Mouse (Mus musculus): ENCODE data around the gene Olfr159. TPM values are rescaled to one million over a fixed set of nuclear protein-coding genes. Genes with fewer than 3 reads are reported as not detected.

Gene Olfr159
- not detected for polyA plus RNA-seq (2014; fragmentation: Illumina TruSeq; extraction: RNeasy Lipid Tissue Mini Kit (QIAGEN cat#74804); ENCODE audit: low read depth, low replicate concordance)

DNA sequence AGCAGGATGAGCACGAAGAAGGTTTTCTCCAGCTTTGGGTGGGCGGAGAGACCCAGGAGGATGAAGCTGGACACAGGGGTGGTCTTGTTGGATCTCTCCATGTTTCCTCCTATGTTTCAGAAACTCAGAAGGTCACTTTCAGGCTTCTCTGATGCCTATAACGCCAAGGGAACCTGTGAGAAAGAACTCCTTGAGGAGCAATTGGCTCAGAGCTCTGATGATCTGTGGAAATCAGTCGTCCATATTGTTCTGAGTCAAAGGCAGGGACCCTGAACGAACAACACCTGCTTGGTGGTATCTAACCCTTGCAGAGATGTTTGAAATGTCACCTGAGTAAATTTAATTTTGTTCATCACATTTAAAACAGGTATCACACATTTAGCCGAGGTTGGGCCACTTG is at the start of gene Olfr159:
Gene Olfr159, minus strand, starts transcription at position 101 of the 400 bp plus-strand sequence.

DNA sequence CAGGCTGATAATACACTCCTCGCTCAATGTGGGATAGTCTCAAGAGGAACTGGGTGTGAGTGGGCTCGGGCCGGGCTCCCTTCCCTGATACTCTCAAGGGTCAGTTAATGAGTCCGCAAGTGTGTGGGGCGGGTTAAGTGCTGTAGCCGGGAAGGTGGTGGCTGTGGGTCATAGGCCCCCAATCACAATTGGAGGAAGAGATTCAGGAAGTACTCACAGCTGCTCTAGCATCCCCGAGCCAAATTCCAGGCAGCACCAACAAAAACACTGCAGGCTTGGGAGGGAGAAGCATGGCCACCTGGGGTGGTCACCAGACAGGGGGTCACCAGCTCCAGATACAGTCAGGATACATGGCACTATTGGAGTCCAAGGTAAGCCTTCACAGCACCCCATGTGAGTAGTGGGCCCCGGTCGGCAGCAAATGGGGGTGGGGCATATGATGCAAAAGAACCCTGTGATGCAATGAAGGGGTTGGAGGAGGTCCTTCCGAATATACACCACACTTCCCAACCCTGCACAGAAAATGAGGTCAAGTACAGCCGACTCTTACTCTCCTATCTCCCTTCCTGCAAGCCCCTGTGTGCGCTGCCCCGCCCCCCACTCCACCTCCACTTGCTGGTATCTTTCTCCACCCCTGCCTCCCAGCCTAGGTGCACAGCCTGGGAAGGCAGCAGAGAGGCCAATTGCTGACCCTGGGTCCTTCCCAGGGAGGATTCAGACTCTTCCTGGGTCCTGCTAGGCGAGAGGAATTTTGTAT is 40.8 kb downstream of the Olfr159 start, which contains the start of gene Spaar:
Gene Spaar, plus strand, starts transcription at position 241 of the 757 bp plus-strand sequence.

DNA sequence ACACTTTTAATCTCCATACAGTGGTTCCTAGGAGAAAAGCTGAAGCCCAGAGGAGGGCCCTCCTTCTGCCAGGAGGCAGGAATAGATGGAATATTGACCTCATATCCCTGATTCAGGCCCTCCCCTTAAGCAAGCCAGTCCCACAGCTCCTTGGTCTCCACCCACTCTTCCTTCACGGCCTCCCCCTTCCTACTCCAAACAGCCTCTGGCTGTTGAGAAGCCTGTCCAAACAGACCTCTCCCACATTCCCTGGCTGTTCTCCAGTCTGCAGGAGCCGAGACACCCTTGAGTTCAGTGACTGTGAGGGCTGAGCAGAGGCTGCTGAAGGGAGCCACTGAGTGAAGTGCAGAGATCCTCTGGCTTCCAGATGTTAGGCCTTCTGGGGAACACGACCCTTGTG is 43.8 kb downstream of the Olfr159 start, which contains the start of gene Hrct1:
Gene Hrct1, plus strand, starts transcription at position 194 of the 400 bp plus-strand sequence.

Other genes with a start within 250 kb of the Olfr159 start
- 3.7 TPM for gene Tpm2, start 247.2 kb downstream of the Olfr159 start, polyA plus RNA-seq (2014; fragmentation: Illumina TruSeq; extraction: RNeasy Lipid Tissue Mini Kit (QIAGEN cat#74804); ENCODE audit: low read depth, low replicate concordance)
- gene Creb3, start 208.7 kb downstream of the Olfr159 start, polyA plus RNA-seq (2014; fragmentation: Illumina TruSeq; extraction: RNeasy Lipid Tissue Mini Kit (QIAGEN cat#74804); ENCODE audit: low read depth, low replicate concordance), result 14.6 TPM
- 14.8 TPM for gene Tln1, start 208.3 kb downstream of the Olfr159 start, polyA plus RNA-seq (2014; fragmentation: Illumina TruSeq; extraction: RNeasy Lipid Tissue Mini Kit (QIAGEN cat#74804); ENCODE audit: low read depth, low replicate concordance)
- 5.0 TPM for gene Rgp1, start 192.3 kb downstream of the Olfr159 start, polyA plus RNA-seq (2014; fragmentation: Illumina TruSeq; extraction: RNeasy Lipid Tissue Mini Kit (QIAGEN cat#74804); ENCODE audit: low read depth, low replicate concordance)
- gene Gba2, start 192.1 kb downstream of the Olfr159 start, polyA plus RNA-seq (2014; fragmentation: Illumina TruSeq; extraction: RNeasy Lipid Tissue Mini Kit (QIAGEN cat#74804); ENCODE audit: low read depth, low replicate concordance), result 2.2 TPM
- gene Msmp, start 186.5 kb downstream of the Olfr159 start, polyA plus RNA-seq (2014; fragmentation: Illumina TruSeq; extraction: RNeasy Lipid Tissue Mini Kit (QIAGEN cat#74804); ENCODE audit: low read depth, low replicate concordance), result not detected
- gene Npr2, start 139.1 kb downstream of the Olfr159 start, polyA plus RNA-seq (2014; fragmentation: Illumina TruSeq; extraction: RNeasy Lipid Tissue Mini Kit (QIAGEN cat#74804); ENCODE audit: low read depth, low replicate concordance), result 17.8 TPM
- gene Spag8, start 117.4 kb downstream of the Olfr159 start, polyA plus RNA-seq (2014; fragmentation: Illumina TruSeq; extraction: RNeasy Lipid Tissue Mini Kit (QIAGEN cat#74804); ENCODE audit: low read depth, low replicate concordance), result not detected
- gene Hint2, start 114.5 kb downstream of the Olfr159 start, polyA plus RNA-seq (2014; fragmentation: Illumina TruSeq; extraction: RNeasy Lipid Tissue Mini Kit (QIAGEN cat#74804); ENCODE audit: low read depth, low replicate concordance), result 23.0 TPM
- 0.72 TPM for gene Tmem8b, start 102.0 kb downstream of the Olfr159 start, polyA plus RNA-seq (2014; fragmentation: Illumina TruSeq; extraction: RNeasy Lipid Tissue Mini Kit (QIAGEN cat#74804); ENCODE audit: low read depth, low replicate concordance)
- gene Fam221b, start 101.9 kb downstream of the Olfr159 start, polyA plus RNA-seq (2014; fragmentation: Illumina TruSeq; extraction: RNeasy Lipid Tissue Mini Kit (QIAGEN cat#74804); ENCODE audit: low read depth, low replicate concordance), result not detected
- not detected for gene Olfr70, start 70.2 kb downstream of the Olfr159 start, polyA plus RNA-seq (2014; fragmentation: Illumina TruSeq; extraction: RNeasy Lipid Tissue Mini Kit (QIAGEN cat#74804); ENCODE audit: low read depth, low replicate concordance)
- not detected for gene Olfr71, start 60.8 kb downstream of the Olfr159 start, polyA plus RNA-seq (2014; fragmentation: Illumina TruSeq; extraction: RNeasy Lipid Tissue Mini Kit (QIAGEN cat#74804); ENCODE audit: low read depth, low replicate concordance)
- gene Hrct1, start 43.8 kb downstream of the Olfr159 start, polyA plus RNA-seq (2014; fragmentation: Illumina TruSeq; extraction: RNeasy Lipid Tissue Mini Kit (QIAGEN cat#74804); ENCODE audit: low read depth, low replicate concordance), result not detected
- gene Spaar, start 41.0 kb downstream of the Olfr159 start, polyA plus RNA-seq (2014; fragmentation: Illumina TruSeq; extraction: RNeasy Lipid Tissue Mini Kit (QIAGEN cat#74804); ENCODE audit: low read depth, low replicate concordance), result not detected
- not detected for gene Olfr156, start 52.9 kb upstream of the Olfr159 start, polyA plus RNA-seq (2014; fragmentation: Illumina TruSeq; extraction: RNeasy Lipid Tissue Mini Kit (QIAGEN cat#74804); ENCODE audit: low read depth, low replicate concordance)
- not detected for gene Olfr157, start 69.2 kb upstream of the Olfr159 start, polyA plus RNA-seq (2014; fragmentation: Illumina TruSeq; extraction: RNeasy Lipid Tissue Mini Kit (QIAGEN cat#74804); ENCODE audit: low read depth, low replicate concordance)
- gene Olfr155, start 80.6 kb upstream of the Olfr159 start, polyA plus RNA-seq (2014; fragmentation: Illumina TruSeq; extraction: RNeasy Lipid Tissue Mini Kit (QIAGEN cat#74804); ENCODE audit: low read depth, low replicate concordance), result not detected
- gene Reck, start 104.5 kb upstream of the Olfr159 start, polyA plus RNA-seq (2014; fragmentation: Illumina TruSeq; extraction: RNeasy Lipid Tissue Mini Kit (QIAGEN cat#74804); ENCODE audit: low read depth, low replicate concordance), result 2.9 TPM
- gene Glipr2, start 186.4 kb upstream of the Olfr159 start, polyA plus RNA-seq (2014; fragmentation: Illumina TruSeq; extraction: RNeasy Lipid Tissue Mini Kit (QIAGEN cat#74804); ENCODE audit: low read depth, low replicate concordance), result 2.2 TPM
- gene Ccin, start 212.5 kb upstream of the Olfr159 start, polyA plus RNA-seq (2014; fragmentation: Illumina TruSeq; extraction: RNeasy Lipid Tissue Mini Kit (QIAGEN cat#74804); ENCODE audit: low read depth, low replicate concordance), result not detected
- 52.0 TPM for gene Clta, start 233.4 kb upstream of the Olfr159 start, polyA plus RNA-seq (2014; fragmentation: Illumina TruSeq; extraction: RNeasy Lipid Tissue Mini Kit (QIAGEN cat#74804); ENCODE audit: low read depth, low replicate concordance)